Mouse (Mus musculus): ENCODE measurements at regions not wholly inside any gene's neighbourhood (a gene's known extent, or its start where the extent isn't known, plus 50 kb on each side); places are given as distances from the start of the nearest gene placed in this dataset.
"Not testable (repeated sequence)": the region's sequence is repeated elsewhere in the genome, so short reads cannot be mapped to it uniquely, and the experiment has no call there.

DNA sequence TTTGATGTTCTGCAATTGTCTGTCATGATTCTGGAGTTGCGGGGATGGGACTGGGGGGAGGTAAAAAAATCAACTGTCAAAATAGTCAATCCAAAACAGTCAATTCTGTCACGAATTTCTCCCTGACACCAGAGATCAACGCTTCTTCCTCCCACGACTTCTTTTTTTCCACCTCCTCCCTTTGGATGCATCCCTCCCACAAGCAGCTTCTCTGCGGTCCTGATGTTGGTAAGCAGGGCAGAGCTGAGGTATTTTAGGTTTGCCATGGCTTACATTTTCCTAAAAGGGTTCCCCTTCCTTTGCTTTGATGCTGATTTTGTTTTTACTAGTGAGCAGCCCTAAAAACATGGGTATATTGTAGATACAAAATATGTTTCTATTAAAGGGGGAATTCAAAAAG is 209.7 kb downstream of the Cd47 start:
- Histone ChIP-seq H3K27me3 (replicated peaks) (peaks cover 16% of the 10 kb centered on the region), H3K4me1 (replicated peaks) (no peaks in the 10 kb centered on the region; the same call in 1 of the 2 replicates), H3K27ac (ENCODE audit: poor library complexity, severe bottlenecking) (no peak overlapping the region), H3K36me3 (no peaks in the 10 kb centered on the region), H3K4me2 (no peak overlapping the region), H3K4me3 (no peak overlapping the region), H3K9ac (no peak overlapping the region), H3K9me3 (replicated peaks) (no peaks in the 10 kb centered on the region)
- no peak for ATAC-seq (ENCODE audit: insufficient number of reproducible peaks, low FRiP score)
- WGBS, result 46% methylated on average over 5 of the region's 5 CpGs

DNA sequence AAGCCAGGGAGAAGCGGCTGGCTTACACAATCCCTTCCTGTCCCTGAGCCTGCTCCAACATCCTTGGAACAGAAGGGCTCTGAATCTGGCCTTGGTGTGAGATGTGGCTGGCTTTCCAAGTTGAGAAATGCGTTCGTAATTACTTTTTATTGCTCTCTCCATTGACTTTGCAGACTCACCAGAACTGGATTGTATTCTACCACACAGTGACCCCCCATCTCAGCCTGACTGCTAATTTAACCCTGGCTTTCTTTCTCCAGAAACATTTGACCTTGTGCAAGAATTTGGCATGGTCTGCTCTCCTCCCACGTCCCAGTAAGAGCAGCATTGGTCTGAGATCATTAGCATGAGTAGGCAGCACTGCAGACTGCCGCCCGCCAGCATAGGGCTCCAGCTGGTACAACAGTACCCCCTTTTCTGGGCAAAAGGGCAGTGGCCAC is 210.2 kb downstream of the Cd47 start:
- Histone ChIP-seq H3K4me3 (no peak overlapping the region), H3K4me1 (replicated peaks) (no peaks in the 10 kb centered on the region; the same call in 1 of the 2 replicates), H3K9me3 (replicated peaks) (no peaks in the 10 kb centered on the region), H3K9ac (no peak overlapping the region), H3K27ac (ENCODE audit: poor library complexity, severe bottlenecking) (no peak overlapping the region), H3K4me2 (no peak overlapping the region), H3K27me3 (replicated peaks) (peaks cover 11% of the 10 kb centered on the region), H3K36me3 (no peaks in the 10 kb centered on the region)
- no peak for ATAC-seq (ENCODE audit: insufficient number of reproducible peaks, low FRiP score)
- WGBS, result 73% methylated on average over 6 of the region's 6 CpGs

DNA sequence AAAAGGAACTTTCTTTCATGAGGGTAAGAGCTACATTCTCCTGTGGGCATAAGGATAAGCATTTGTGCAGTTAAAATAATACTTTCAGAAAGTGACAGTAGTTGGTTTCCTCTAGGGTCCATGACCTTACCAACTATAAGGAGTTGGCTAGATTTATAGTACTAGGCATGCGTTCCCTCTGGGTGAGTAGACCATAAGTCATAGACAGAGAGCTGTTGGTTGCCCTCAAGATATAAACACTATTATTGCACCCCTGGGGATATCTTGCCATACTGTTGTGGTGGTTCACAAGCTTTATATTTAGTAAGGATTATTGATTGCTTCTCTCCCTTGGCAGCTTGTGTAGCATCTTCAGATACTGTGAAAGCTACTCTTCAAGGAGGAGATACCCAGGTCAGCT is 223.6 kb downstream of the Cd47 start:
- Histone ChIP-seq H3K27me3 (replicated peaks) (no peaks in the 10 kb centered on the region), H3K36me3 (no peaks in the 10 kb centered on the region), H3K9ac (no peak overlapping the region), H3K9me3 (replicated peaks) (no peaks in the 10 kb centered on the region; the same call in 1 of the 2 replicates), H3K4me2 (no peak overlapping the region), H3K4me1 (replicated peaks) (peaks cover 14% of the 10 kb centered on the region), H3K4me3 (no peak overlapping the region), H3K27ac (ENCODE audit: poor library complexity, severe bottlenecking) (no peak overlapping the region)
- ATAC-seq (ENCODE audit: insufficient number of reproducible peaks, low FRiP score), result no peak
- WGBS, result 97% methylated on average over 1 of the region's 1 CpGs

DNA sequence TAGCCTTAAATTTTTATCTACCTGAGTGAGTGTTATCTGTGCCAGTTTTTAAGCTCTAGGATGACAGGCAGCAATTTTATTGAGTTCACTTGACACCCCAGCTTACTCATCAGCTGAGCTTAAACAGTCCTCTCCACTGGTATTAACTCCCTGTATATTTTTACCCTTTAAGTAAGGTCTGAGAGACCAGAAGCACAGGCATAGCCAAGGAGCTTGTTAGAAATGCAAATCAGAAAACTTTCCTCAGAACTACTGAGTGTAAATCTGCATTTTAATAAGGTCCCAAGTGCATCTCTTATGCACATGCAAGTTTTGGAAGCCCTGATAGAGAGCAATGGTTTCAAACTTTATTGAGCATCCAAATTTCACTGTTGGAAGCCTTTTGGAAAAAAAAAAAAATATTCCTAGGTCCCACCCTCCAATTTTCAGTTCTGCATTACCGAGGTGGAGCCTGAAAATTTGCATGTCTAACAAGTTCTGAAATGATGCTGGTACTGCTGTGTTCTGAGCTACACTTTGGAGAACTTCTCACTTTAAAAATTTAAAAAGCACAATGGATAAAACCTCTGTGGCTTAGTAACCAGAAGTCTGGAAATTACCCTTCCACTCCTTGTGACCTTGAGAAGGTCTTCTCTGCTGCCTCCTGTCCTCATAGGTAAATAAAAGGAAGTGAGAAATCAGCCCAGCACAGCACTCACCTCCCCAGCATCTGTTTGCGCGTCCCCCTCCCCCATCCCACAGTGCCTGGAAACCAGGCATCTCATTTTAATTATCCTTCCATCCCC is 226.0 kb downstream of the Cd47 start:
- no peaks in the 10 kb centered on the region for H3K36me3 ChIP-seq
- peaks cover 14% of the 10 kb centered on the region for H3K4me1 ChIP-seq (replicated peaks)
- 14% methylated on average over 3 of the region's 3 CpGs for WGBS
- H3K27ac ChIP-seq (ENCODE audit: poor library complexity, severe bottlenecking), result no peak overlapping the region
- H3K27me3 ChIP-seq (replicated peaks), result no peaks in the 10 kb centered on the region
- ATAC-seq (ENCODE audit: insufficient number of reproducible peaks, low FRiP score), result no peak
- no peaks in the 10 kb centered on the region; the same call in 1 of the 2 replicates for H3K9me3 ChIP-seq (replicated peaks)
- no peak overlapping the region for H3K9ac ChIP-seq
- H3K4me3 ChIP-seq, result no peak overlapping the region
- no peak overlapping the region for H3K4me2 ChIP-seq

DNA sequence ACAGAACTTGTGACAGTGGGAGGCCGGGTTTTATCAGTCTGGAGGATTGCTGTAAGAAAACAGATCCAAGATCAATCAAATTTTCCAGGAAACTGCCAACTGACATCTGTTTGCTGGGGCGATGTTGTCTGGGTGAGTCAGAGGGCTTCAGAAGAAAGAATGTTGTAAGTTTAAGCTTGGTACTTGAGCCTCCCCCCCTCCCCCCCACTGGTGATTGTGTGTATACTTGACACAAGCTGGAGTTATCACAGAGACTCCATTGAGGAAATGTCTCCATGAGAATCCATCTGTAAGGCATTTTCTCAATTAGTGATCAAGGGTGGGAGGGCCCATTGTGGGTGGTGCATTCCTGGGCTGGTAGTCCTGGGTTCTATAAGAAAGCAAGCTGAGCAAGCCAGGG is 226.9 kb downstream of the Cd47 start:
- Histone ChIP-seq H3K27me3 (replicated peaks) (no peaks in the 10 kb centered on the region), H3K4me2 (no peak overlapping the region), H3K9ac (no peak overlapping the region), H3K4me3 (no peak overlapping the region), H3K4me1 (replicated peaks) (peaks cover 14% of the 10 kb centered on the region), H3K9me3 (replicated peaks) (no peaks in the 10 kb centered on the region; the same call in 1 of the 2 replicates), H3K36me3 (no peaks in the 10 kb centered on the region), H3K27ac (ENCODE audit: poor library complexity, severe bottlenecking) (no peak overlapping the region)
- 9% methylated on average over 2 of the region's 2 CpGs for WGBS
- no peak for ATAC-seq (ENCODE audit: insufficient number of reproducible peaks, low FRiP score)

DNA sequence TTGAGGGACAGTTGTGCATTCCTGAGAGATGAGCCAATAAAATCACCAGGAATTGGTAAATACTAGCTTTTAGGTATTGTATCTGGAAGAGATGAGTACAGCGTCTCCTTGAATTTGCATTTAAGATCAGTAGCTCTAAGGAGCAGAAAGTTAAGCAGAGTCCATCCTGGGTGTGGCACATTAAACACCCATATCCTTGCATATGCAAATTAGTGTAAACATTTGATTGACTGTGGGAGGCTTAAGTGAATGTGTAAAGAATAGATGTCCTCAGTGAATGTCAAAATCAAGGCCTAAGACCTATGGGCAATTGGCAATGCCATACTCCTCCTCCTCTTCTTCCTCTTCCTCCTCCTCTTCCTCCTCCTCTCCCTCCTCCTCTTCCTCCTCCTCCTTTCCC is 229.4 kb downstream of the Cd47 start:
- no peak overlapping the region for H3K4me2 ChIP-seq
- H3K4me1 ChIP-seq (replicated peaks), result peaks cover 14% of the 10 kb centered on the region
- peaks cover 4% of the 10 kb centered on the region; the same call in 1 of the 2 replicates for H3K27me3 ChIP-seq (replicated peaks)
- H3K9ac ChIP-seq, result no peak overlapping the region
- H3K27ac ChIP-seq (ENCODE audit: poor library complexity, severe bottlenecking), result no peak overlapping the region
- H3K4me3 ChIP-seq, result no peak overlapping the region
- no peaks in the 10 kb centered on the region for H3K9me3 ChIP-seq (replicated peaks)
- ATAC-seq (ENCODE audit: insufficient number of reproducible peaks, low FRiP score), result no peak
- WGBS, result 81% methylated on average over 1 of the region's 1 CpGs
- no peaks in the 10 kb centered on the region for H3K36me3 ChIP-seq

DNA sequence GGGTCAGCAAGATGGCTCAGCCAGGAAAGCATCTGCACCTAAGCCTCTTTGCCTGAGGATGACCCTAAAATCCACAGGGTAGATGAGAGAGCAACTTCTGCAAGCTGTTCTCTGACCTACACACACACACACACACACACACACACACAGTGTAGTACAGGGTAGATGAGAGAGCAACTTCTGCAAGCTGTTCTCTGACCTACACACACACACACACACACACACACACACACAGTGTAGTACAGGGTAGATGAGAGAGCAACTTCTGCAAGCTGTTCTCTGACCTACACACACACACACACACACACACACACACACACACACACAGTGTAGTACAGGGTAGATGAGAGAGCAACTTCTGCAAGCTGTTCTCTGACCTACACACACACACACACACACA is 230.0 kb downstream of the Cd47 start:
- not testable (repeated sequence) for H3K4me2 ChIP-seq; H3K4me3 ChIP-seq; H3K27ac ChIP-seq (ENCODE audit: poor library complexity, severe bottlenecking); H3K9me3 ChIP-seq (replicated peaks); H3K9ac ChIP-seq; H3K27me3 ChIP-seq (replicated peaks); H3K36me3 ChIP-seq; ATAC-seq (ENCODE audit: insufficient number of reproducible peaks, low FRiP score)
- peaks cover 14% of the 10 kb centered on the region for H3K4me1 ChIP-seq (replicated peaks)

DNA sequence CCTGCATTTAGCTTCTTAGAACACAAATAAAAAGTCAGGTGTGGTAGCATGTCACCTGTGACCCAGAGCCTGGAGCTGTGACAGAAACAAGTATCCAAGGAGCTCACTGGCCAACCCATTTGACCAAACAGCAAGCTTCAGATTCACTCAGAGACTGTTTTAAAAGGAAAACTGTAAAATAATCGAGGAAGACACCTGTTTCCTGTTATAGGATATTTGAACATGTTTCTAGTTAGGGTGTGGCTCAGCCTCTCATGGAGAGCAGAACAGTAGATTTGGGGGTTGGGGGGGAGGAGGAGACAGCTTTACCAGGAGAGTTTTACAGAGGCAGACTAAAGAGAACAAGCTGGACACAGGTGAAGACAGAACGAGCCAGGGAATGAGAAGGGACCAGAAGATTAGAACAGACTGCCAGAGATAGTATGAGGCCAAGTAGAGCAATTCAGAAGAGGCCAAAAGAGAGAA is 230.6 kb downstream of the Cd47 start:
- Histone ChIP-seq H3K27ac (ENCODE audit: poor library complexity, severe bottlenecking) (no peak overlapping the region), H3K4me1 (replicated peaks) (peaks cover 12% of the 10 kb centered on the region), H3K9me3 (replicated peaks) (no peaks in the 10 kb centered on the region), H3K4me3 (no peak overlapping the region), H3K9ac (no peak overlapping the region), H3K36me3 (no peaks in the 10 kb centered on the region), H3K27me3 (replicated peaks) (peaks cover 4% of the 10 kb centered on the region; the same call in 1 of the 2 replicates), H3K4me2 (no peak overlapping the region)
- no peak for ATAC-seq (ENCODE audit: insufficient number of reproducible peaks, low FRiP score)
- WGBS, result 34% methylated on average over 2 of the region's 2 CpGs

DNA sequence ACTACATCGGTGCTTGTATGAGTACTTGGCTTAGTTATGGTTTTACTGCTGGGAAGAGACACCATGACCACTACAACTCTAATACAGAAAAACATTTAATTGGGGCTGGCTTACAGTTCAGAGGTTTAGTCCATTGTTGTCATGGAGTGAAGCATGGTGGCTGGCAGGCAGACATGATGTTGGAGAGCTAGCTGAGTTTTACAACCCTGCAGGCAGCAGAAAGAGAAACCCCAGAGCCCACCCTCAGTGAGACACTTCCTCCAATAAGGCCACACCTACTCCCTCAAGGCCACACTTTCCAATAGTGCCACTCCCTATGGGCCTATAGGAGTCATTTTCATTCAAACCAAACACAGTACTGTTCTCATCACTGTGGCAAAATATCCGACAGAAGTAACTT is 232.5 kb downstream of the Cd47 start:
- no peaks in the 10 kb centered on the region for H3K36me3 ChIP-seq
- H3K4me1 ChIP-seq (replicated peaks), result no peaks in the 10 kb centered on the region
- 86% methylated on average over 2 of the region's 2 CpGs for WGBS
- H3K4me2 ChIP-seq, result no peak overlapping the region
- H3K9me3 ChIP-seq (replicated peaks), result no peaks in the 10 kb centered on the region
- H3K27ac ChIP-seq (ENCODE audit: poor library complexity, severe bottlenecking), result no peak overlapping the region
- H3K4me3 ChIP-seq, result no peak overlapping the region
- no peak overlapping the region for H3K9ac ChIP-seq
- ATAC-seq (ENCODE audit: insufficient number of reproducible peaks, low FRiP score), result no peak
- peaks cover 4% of the 10 kb centered on the region; the same call in 1 of the 2 replicates for H3K27me3 ChIP-seq (replicated peaks)

DNA sequence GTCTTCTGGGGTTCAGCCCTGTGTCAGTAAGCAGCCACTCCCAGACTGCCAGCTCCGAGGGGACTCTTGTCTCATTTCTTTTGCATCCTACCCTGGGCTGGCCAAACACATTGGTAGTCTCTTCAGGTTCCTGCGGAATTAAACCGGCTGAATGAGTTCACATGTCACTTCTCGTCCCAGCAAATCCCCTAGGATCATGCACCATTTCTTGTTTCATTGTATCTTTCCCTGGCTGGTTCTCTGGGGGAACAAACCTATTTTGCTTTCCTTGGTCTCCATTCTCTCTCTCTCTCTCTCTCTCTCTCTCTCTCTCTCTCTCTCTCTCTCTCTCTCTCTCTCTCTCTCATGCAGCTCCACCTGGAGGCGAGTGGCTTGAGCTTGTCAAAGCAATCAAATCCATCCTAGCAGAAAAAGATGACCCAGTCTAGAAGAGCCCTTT is 236.0 kb downstream of the Cd47 start:
- no peak overlapping the region for H3K4me2 ChIP-seq
- no peak overlapping the region for H3K27ac ChIP-seq (ENCODE audit: poor library complexity, severe bottlenecking)
- no peaks in the 10 kb centered on the region for H3K36me3 ChIP-seq
- no peak for ATAC-seq (ENCODE audit: insufficient number of reproducible peaks, low FRiP score)
- H3K9me3 ChIP-seq (replicated peaks), result 0 out of 2 replicates have a peak, but pooled peaks cover 4% of the 10 kb centered on the region
- no peak overlapping the region for H3K4me3 ChIP-seq
- no peaks in the 10 kb centered on the region for H3K4me1 ChIP-seq (replicated peaks)
- H3K9ac ChIP-seq, result no peak overlapping the region
- H3K27me3 ChIP-seq (replicated peaks), result peaks cover 4% of the 10 kb centered on the region; the same call in 1 of the 2 replicates
- 60% methylated on average over 5 of the region's 5 CpGs for WGBS

DNA sequence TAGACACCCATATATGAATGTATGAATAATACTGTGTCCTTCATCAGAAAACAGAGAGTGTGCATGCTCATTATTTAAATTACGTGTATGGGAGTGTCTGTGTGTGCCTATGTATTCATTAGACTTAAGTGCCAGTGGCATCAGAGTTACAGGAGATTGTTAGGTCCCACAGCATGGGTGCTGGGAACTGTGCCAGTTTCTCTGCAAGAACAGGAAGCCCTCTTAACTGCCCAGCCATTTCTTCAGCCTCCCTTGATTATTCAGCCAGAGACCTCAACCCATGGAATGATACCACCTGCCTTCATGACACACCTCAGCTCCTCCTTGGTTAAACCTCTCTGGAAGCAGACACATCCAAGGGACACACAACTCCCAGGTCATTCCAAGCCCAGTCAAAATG is 243.8 kb downstream of the Cd47 start:
- Histone ChIP-seq H3K9me3 (replicated peaks) (0 out of 2 replicates have a peak, but pooled peaks cover 4% of the 10 kb centered on the region), H3K27me3 (replicated peaks) (no peaks in the 10 kb centered on the region), H3K27ac (ENCODE audit: poor library complexity, severe bottlenecking) (no peak overlapping the region), H3K4me3 (no peak overlapping the region), H3K36me3 (no peaks in the 10 kb centered on the region), H3K4me1 (replicated peaks) (no peaks in the 10 kb centered on the region), H3K9ac (no peak overlapping the region), H3K4me2 (no peak overlapping the region)
- 88% methylated on average over 1 of the region's 1 CpGs for WGBS
- no peak for ATAC-seq (ENCODE audit: insufficient number of reproducible peaks, low FRiP score)
